Mouse (Mus musculus): ENCODE data around the gene Rapgefl1. TPM values are rescaled to one million over a fixed set of nuclear protein-coding genes. Genes with fewer than 3 reads are reported as not detected.

The Rapgefl1 gene
- polyA plus RNA-seq (2014; fragmentation: Nextera tagmentation; extraction: Ambion mirVana) = 5.7 and 6.3 TPM in 2 replicates

- peak within 1 kb of the TSS; percentile 98 for H3K4me2 ChIP-seq (ENCODE audit: low read depth, low read length)
- peaks cover 10% of the 10 kb centered on the region for H3K4me1 ChIP-seq (ENCODE audit: control insufficient read depth, insufficient read depth, low read length)
- DNase-seq (ENCODE audit: low spot score) (peak; percentile 86), ATAC-seq (ENCODE audit: low read depth) (peak; percentile 93)
- no peaks in the 10 kb centered on the region; the same call in 1 of the 2 replicates for H3K27me3 ChIP-seq (replicated peaks; ENCODE audit: control insufficient read depth, insufficient read depth, low read length)
- peaks cover 23% of the 10 kb centered on the region for H3K36me3 ChIP-seq (ENCODE audit: control insufficient read depth, insufficient read depth, low read length)
- 0% methylated on average over 9 of the region's 48 CpGs for WGBS
- peak within 1 kb of the TSS; percentile 77 for H3K9ac ChIP-seq (ENCODE audit: low read depth, low read length)
- no peaks in the 10 kb centered on the region for H3K9me3 ChIP-seq (ENCODE audit: control insufficient read depth, low read length)
- H3K4me3 ChIP-seq (ENCODE audit: low read depth, low read length) = peak within 1 kb of the TSS; percentile 75
- 0 out of 2 replicates have a peak within 1 kb of the TSS, but pooled peaks have one; percentile 15 for H3K27ac ChIP-seq (replicated peaks; ENCODE audit: low read depth, low read length)
Observed at GRCm38 (mm10) chr11:98836651-98837141, at the start of gene Rapgefl1. Rapgefl1 (plus strand) TSS chr11:98836785.

DNA sequence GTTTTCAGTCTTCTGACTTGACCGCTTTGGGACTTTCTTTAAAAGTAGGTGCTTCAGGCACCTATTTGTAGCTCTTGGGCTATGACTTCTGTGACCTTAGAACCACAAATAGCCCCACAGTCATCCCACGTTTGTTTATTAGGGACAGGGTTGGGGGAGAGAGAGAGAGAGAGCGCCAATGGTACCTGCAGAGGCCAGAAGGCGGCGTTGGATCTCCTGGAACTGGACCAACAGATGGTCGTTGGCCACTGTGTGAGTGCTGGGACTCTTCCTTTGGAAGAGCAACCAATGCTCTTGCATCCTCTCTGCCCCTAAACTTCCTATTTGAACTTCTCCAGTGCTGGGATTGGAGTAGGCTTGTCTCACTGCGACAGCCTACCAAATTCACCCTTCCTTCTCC lies 49.4 kb upstream of the Rapgefl1 start:
- DNase-seq (ENCODE audit: low spot score) (no peak), ATAC-seq (ENCODE audit: low read depth) (no peak)
- peaks cover 48% of the 10 kb centered on the region for H3K4me1 ChIP-seq (ENCODE audit: control insufficient read depth, insufficient read depth, low read length)
- no peaks in the 10 kb centered on the region for H3K9me3 ChIP-seq (ENCODE audit: control insufficient read depth, low read length)
- H3K4me3 ChIP-seq (ENCODE audit: low read depth, low read length) = no peak overlapping the region
- H3K27ac ChIP-seq (replicated peaks; ENCODE audit: low read depth, low read length) = no peak overlapping the region
- no peak overlapping the region for H3K9ac ChIP-seq (ENCODE audit: low read depth, low read length)
- H3K36me3 ChIP-seq (ENCODE audit: control insufficient read depth, insufficient read depth, low read length) = no peaks in the 10 kb centered on the region
- H3K4me2 ChIP-seq (ENCODE audit: low read depth, low read length) = no peak overlapping the region
- no peaks in the 10 kb centered on the region for H3K27me3 ChIP-seq (replicated peaks; ENCODE audit: control insufficient read depth, insufficient read depth, low read length)
- WGBS = 31% methylated on average over 7 of the region's 7 CpGs

GRCm38 (mm10) chr11:98787691-98788090 lies 48.9 kb upstream of the Rapgefl1 start:
- Histone ChIP-seq H3K9me3 (ENCODE audit: control insufficient read depth, low read length) (no peaks in the 10 kb centered on the region), H3K4me2 (ENCODE audit: low read depth, low read length) (no peak overlapping the region), H3K27me3 (replicated peaks; ENCODE audit: control insufficient read depth, insufficient read depth, low read length) (no peaks in the 10 kb centered on the region), H3K36me3 (ENCODE audit: control insufficient read depth, insufficient read depth, low read length) (no peaks in the 10 kb centered on the region), H3K27ac (replicated peaks; ENCODE audit: low read depth, low read length) (no peak overlapping the region), H3K4me1 (ENCODE audit: control insufficient read depth, insufficient read depth, low read length) (peaks cover 43% of the 10 kb centered on the region), H3K4me3 (ENCODE audit: low read depth, low read length) (no peak overlapping the region), H3K9ac (ENCODE audit: low read depth, low read length) (no peak overlapping the region)
- 93% methylated on average over 1 of the region's 1 CpGs for WGBS
- ATAC-seq (ENCODE audit: low read depth) (no peak), DNase-seq (ENCODE audit: low spot score) (no peak)

DNA sequence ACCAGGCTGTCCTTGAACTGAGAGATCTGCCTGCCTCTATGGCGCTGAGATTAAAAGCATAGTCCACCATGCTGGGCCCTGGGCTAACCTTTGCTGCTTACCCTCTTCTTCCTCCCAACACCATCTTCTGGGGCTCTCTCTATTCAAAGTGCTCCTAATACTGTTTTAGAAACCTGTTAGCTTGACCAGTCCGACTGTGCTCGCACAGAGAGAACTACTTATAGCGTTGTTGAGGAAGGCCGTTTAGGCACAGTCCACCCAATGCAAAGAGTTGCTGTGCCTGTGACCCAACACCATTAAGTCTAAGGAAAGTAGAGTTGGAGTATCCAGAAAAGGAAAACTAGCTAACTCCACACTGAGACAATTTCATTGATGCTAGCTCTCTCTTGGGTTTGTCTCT lies 48.4 kb upstream of the Rapgefl1 start:
- DNase-seq (ENCODE audit: low spot score) = no peak
- H3K9me3 ChIP-seq (ENCODE audit: control insufficient read depth, low read length) = no peaks in the 10 kb centered on the region
- WGBS = 85% methylated on average over 5 of the region's 5 CpGs
- no peak for ATAC-seq (ENCODE audit: low read depth)
- no peak overlapping the region for H3K9ac ChIP-seq (ENCODE audit: low read depth, low read length)
- no peaks in the 10 kb centered on the region for H3K27me3 ChIP-seq (replicated peaks; ENCODE audit: control insufficient read depth, insufficient read depth, low read length)
- peak overlapping the region; percentile 84 for H3K27ac ChIP-seq (replicated peaks; ENCODE audit: low read depth, low read length)
- H3K36me3 ChIP-seq (ENCODE audit: control insufficient read depth, insufficient read depth, low read length) = no peaks in the 10 kb centered on the region
- peak overlapping the region; percentile 88; the same call in 1 of the 2 replicates for H3K4me2 ChIP-seq (ENCODE audit: low read depth, low read length)
- H3K4me3 ChIP-seq (ENCODE audit: low read depth, low read length) = no peak overlapping the region
- peaks cover 38% of the 10 kb centered on the region for H3K4me1 ChIP-seq (ENCODE audit: control insufficient read depth, insufficient read depth, low read length)

DNA sequence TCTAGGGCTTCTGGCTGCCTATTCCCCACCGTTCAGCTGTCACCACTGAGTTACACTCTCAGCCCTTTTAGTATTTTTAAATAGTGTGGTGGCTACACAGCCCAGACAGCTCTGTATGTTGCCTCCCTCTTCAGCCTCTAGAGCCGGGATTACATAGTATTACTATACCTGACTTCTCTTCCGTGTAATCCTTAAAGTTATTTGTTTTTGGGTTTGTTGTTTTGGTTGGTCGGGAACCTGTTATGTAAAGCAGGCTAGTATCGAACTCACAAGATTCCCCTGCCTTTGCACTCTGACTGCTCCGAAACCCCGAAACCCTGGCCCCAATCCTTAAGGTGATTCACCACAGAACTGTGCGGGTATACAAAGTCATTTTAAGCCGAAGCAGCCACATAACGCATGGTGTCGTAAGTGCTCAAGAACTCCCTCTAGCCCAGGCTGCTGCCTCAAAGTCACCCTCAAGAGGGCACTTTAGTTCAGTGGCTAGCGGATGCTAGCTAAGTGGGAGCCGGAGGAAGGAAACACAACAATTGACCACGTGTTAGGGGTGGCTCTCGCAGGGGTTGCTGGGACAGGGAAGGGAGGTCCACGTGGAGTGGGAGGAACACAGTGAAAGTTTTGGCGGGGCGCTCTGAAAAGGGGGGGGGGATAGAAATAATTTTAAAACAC lies 47.9 kb upstream of the Rapgefl1 start:
- Histone ChIP-seq H3K4me1 (ENCODE audit: control insufficient read depth, insufficient read depth, low read length) (peaks cover 36% of the 10 kb centered on the region), H3K4me2 (ENCODE audit: low read depth, low read length) (peak overlapping the region; percentile 88), H3K9ac (ENCODE audit: low read depth, low read length) (peak overlapping the region; percentile 73), H3K27ac (replicated peaks; ENCODE audit: low read depth, low read length) (peak overlapping the region; percentile 84), H3K27me3 (replicated peaks; ENCODE audit: control insufficient read depth, insufficient read depth, low read length) (no peaks in the 10 kb centered on the region), H3K4me3 (ENCODE audit: low read depth, low read length) (peak overlapping the region; percentile 50), H3K36me3 (ENCODE audit: control insufficient read depth, insufficient read depth, low read length) (no peaks in the 10 kb centered on the region), H3K9me3 (ENCODE audit: control insufficient read depth, low read length) (no peaks in the 10 kb centered on the region)
- DNase-seq (ENCODE audit: low spot score) (peak; percentile 97), ATAC-seq (ENCODE audit: low read depth) (peak; percentile 91)
- 11% methylated on average over 18 of the region's 18 CpGs for WGBS

DNA sequence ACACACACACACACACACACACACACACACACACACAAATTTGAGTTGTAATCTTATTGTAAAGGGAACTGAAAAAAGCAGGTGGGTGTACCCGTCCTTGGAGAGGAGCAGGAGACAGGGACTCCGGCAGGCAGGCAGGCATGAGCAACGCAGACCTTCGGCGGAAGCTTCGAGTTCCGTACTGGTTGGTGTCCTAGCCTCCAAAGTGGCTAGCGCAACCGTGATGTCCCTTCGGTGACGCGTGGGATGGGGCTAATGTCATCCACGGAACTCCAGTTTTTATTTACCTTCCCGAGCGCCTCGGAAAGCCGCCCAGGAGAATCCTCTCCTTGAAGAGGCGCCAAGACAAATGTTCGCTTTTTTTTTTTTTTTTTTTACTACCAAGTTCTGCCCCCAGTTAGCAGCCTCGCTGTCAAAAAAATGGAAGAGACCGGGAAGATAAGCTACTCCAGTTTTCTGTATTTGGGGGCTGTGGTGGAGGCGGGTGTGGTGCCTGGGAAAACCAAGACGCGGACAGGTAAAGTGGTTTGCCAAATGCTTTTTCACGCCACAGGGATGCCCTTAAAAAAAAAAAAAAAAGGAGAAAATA lies 47.3 kb upstream of the Rapgefl1 start:
- no peaks in the 10 kb centered on the region for H3K27me3 ChIP-seq (replicated peaks; ENCODE audit: control insufficient read depth, insufficient read depth, low read length)
- peak overlapping the region; percentile 78 for H3K27ac ChIP-seq (replicated peaks; ENCODE audit: low read depth, low read length)
- peak overlapping the region; percentile 73 for H3K9ac ChIP-seq (ENCODE audit: low read depth, low read length)
- 1% methylated on average over 24 of the region's 25 CpGs for WGBS
- H3K36me3 ChIP-seq (ENCODE audit: control insufficient read depth, insufficient read depth, low read length) = no peaks in the 10 kb centered on the region
- H3K4me2 ChIP-seq (ENCODE audit: low read depth, low read length) = peak overlapping the region; percentile 88
- H3K9me3 ChIP-seq (ENCODE audit: control insufficient read depth, low read length) = no peaks in the 10 kb centered on the region
- ATAC-seq (ENCODE audit: low read depth) = no peak
- H3K4me3 ChIP-seq (ENCODE audit: low read depth, low read length) = peak overlapping the region; percentile 50
- H3K4me1 ChIP-seq (ENCODE audit: control insufficient read depth, insufficient read depth, low read length) = peaks cover 39% of the 10 kb centered on the region
- no peak for DNase-seq (ENCODE audit: low spot score)

- Histone ChIP-seq H3K27ac (replicated peaks; ENCODE audit: low read depth, low read length) (no peak overlapping the region), H3K27me3 (replicated peaks; ENCODE audit: control insufficient read depth, insufficient read depth, low read length) (no peaks in the 10 kb centered on the region), H3K4me3 (ENCODE audit: low read depth, low read length) (peak overlapping the region; percentile 50), H3K36me3 (ENCODE audit: control insufficient read depth, insufficient read depth, low read length) (no peaks in the 10 kb centered on the region), H3K9ac (ENCODE audit: low read depth, low read length) (peak overlapping the region; percentile 73; the same call in 1 of the 2 replicates), H3K4me1 (ENCODE audit: control insufficient read depth, insufficient read depth, low read length) (peaks cover 35% of the 10 kb centered on the region), H3K4me2 (ENCODE audit: low read depth, low read length) (peak overlapping the region; percentile 88), H3K9me3 (ENCODE audit: control insufficient read depth, low read length) (no peaks in the 10 kb centered on the region)
- DNase-seq (ENCODE audit: low spot score) (no peak), ATAC-seq (ENCODE audit: low read depth) (no peak)
- 36% methylated on average over 5 of the region's 5 CpGs for WGBS
Observed at GRCm38 (mm10) chr11:98789824-98790223, 46.8 kb upstream of the Rapgefl1 start.

DNA sequence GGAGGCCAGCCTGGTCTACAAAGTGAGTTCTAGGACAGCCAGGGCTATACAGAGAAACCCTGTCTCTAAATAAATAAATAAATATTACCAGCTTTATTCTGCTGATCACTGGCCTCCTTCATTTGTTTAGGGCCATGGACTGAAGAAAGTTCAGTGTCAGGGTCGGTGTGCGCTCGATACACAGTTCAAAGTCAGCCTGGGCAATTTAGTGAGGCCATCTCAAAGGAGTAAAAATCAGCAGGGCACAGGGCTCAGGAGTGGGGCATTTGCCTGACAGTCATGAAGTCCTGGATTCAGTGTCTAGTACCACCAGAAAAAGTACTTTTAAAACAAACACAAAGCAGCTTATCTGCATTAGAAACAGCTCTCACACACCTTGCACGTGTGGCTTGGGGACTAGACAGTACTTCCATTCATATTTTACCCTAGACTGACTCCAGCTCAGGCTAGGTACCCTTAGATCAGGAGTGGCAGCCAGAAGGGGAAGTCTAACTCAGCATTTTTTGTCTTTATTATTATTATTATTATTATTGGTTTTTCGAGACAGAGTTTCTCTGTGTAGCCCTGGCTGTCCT lies 45.9 kb upstream of the Rapgefl1 start:
- Histone ChIP-seq H3K4me2 (ENCODE audit: low read depth, low read length) (no peak overlapping the region), H3K36me3 (ENCODE audit: control insufficient read depth, insufficient read depth, low read length) (no peaks in the 10 kb centered on the region), H3K9ac (ENCODE audit: low read depth, low read length) (no peak overlapping the region), H3K4me1 (ENCODE audit: control insufficient read depth, insufficient read depth, low read length) (peaks cover 26% of the 10 kb centered on the region), H3K27me3 (replicated peaks; ENCODE audit: control insufficient read depth, insufficient read depth, low read length) (no peaks in the 10 kb centered on the region), H3K9me3 (ENCODE audit: control insufficient read depth, low read length) (no peaks in the 10 kb centered on the region), H3K27ac (replicated peaks; ENCODE audit: low read depth, low read length) (no peak overlapping the region), H3K4me3 (ENCODE audit: low read depth, low read length) (no peak overlapping the region)
- DNase-seq (ENCODE audit: low spot score) (no peak), ATAC-seq (ENCODE audit: low read depth) (no peak)
- 81% methylated on average over 5 of the region's 5 CpGs for WGBS

Data from embryonic facial prominence, embryonic 14.5 days (tissue).